Mouse (Mus musculus): ENCODE measurements at regions not wholly inside any gene's neighbourhood (a gene's known extent, or its start where the extent isn't known, plus 50 kb on each side); places are given as distances from the start of the nearest gene placed in this dataset.

DNA sequence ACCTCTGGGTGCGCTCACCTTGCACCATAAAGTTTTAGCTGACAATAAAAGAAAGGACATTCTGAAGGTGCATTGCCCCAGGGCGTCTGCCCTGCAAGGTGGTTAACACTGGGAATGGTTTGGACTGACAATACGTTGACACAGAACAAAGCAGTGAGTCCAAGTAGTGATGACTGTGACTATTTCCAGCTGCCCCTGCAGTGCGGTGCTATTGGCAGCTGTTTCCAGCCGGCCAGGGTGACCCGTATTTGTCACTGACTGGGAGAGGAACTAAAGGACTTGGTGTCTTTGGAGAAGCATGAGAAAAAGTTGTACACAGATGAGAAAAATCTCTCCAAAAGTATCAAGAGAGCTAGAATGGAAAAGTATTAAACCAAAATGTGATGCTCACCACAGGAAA, 52.0 kb upstream of the Vtcn1 start:
- peak; percentile 34 for DNase-seq (ENCODE audit: low read depth, low spot score)

- DNase-seq (ENCODE audit: low read depth, low spot score): no peak
Measured at GRCm38 (mm10) chr3:100771363-100771762, 53.9 kb upstream of the Vtcn1 start.

- no peak for DNase-seq (ENCODE audit: low read depth, low spot score)
Measured at GRCm38 (mm10) chr3:100770841-100771240, 54.4 kb upstream of the Vtcn1 start.

GRCm38 (mm10) chr3:100769146-100769545, 56.1 kb upstream of the Vtcn1 start:
- no peak for DNase-seq (ENCODE audit: low read depth, low spot score)

DNA sequence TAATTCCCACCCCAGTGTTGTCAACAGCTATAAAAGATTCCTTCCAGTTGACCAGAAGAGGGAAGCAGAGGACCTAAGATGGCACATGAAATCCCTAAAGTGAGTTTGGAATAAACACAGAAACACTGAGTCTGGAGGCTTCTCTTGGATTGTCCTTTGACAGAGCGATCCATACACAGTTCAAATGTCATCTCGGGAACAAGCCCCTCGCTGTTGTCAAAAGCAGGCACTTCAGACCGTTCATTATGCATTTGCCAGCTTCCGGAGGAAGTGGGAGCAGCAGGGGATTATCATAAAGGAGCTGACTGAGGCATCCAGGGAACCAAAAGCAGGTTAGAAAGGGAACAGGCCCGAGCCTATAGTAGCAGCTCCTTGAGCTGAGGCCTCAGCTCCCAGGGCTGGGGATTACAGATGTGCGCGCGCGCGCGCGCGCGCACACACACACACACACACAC, 57.1 kb upstream of the Vtcn1 start:
- peak; percentile 74 for DNase-seq (ENCODE audit: low read depth, low spot score)

GRCm38 (mm10) chr3:100765323-100765722, 59.9 kb upstream of the Vtcn1 start:
- DNase-seq (ENCODE audit: low read depth, low spot score): no peak

- no peak for DNase-seq (ENCODE audit: low read depth, low spot score)
Measured at GRCm38 (mm10) chr3:100762895-100763294, 62.4 kb upstream of the Vtcn1 start.

GRCm38 (mm10) chr3:100759091-100759941, 65.9 kb upstream of the Vtcn1 start:
- no peak for DNase-seq (ENCODE audit: low read depth, low spot score)

- DNase-seq (ENCODE audit: low read depth, low spot score): peak; percentile 57
Measured at GRCm38 (mm10) chr3:100754677-100755076, 69.4 kb upstream of the Man1a2 start.

DNA sequence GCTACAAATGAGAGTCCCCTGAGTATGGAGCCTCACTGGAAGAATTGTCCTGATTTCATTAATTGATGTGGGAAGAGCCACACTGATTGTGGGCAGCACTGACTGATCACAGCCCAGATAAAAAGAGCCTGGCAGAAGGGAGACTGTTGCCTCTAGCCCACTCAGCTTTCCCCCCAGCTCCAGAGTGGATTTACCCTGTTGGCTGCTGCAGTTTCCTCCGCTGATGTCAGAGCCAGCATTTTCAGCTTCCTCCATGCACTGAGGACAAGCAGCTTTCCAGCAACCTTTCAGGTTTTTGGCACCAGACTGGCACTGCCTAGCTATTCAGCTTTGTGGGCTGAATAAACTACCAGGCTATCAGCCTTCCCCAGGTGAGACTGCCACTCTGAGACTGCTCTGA, 65.9 kb upstream of the Man1a2 start:
- DNase-seq (ENCODE audit: low read depth, low spot score): no peak

DNA sequence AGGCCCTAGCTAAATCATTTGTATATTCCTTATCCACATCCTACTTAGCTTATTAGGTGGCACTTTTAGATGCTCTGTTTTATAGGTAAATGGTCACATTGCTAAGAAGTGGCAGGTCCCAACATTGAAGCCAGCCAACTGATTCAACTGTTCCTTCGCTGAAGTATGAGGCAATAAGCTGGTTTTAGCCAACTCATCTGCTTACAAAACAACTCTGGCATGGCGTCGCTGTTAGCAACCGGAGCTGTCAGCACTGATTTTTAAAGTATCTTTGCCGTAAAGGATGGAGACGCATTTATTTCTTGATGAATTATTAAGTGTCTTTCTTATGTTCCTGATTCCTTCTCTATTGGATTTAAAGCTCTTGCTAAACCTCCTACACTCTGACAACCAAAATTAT, 63.4 kb upstream of the Man1a2 start:
- no peak for DNase-seq (ENCODE audit: low read depth, low spot score)

DNA sequence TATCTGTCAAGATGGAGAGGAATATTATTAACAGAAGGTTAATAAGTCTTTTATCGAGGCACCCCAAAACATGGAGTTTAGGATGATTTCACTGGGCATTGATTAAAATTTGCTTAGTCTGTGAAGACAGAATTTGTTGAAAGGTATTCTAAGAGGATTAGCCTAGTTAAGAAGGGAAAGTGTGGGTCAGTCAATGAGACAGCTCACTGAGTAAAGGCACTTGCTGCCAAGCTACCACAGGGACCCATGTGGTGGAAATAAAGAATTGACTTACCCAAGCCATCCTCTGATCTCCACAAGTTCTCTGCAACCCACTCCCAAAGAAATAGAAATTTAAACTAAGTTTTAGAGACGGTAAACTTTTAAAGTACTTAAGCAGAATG, 63.0 kb upstream of the Man1a2 start:
- no peak for DNase-seq (ENCODE audit: low read depth, low spot score)

- no peak for DNase-seq (ENCODE audit: low read depth, low spot score)
Measured at GRCm38 (mm10) chr3:100747421-100748308, 62.4 kb upstream of the Man1a2 start.

DNA sequence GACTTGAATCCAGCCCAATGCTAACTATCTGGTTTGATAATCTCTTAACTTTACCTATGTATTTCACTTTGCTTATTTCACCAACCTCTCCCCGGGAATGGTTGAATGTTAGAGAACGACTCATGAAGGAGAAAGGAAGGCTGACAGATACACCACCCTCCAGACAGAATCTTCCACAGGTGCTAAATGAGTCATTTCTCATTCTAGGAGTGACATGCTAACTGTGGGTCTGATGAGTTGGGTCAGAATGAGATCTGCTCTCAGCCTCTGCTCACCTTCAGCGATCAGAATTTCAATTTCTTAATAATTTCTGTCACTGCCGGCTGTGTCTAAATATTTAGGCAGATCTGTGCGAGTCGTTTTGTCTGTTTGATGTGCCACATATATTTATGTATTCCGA, 52.4 kb upstream of the Man1a2 start:
- no peak for DNase-seq (ENCODE audit: low read depth, low spot score)

- DNase-seq (ENCODE audit: low read depth, low spot score): no peak
Measured at GRCm38 (mm10) chr3:100736539-100736938, 51.2 kb upstream of the Man1a2 start.

Data from R1 (cell line).